Mouse (Mus musculus) small intestine, adult 2 months (tissue): Measurements from ENCODE around the gene Uchl1.

Experiments
- CTCF ChIP-seq: fragments of 200-500 bp; IDR thresholded peaks from 2 replicates; pipeline ENCODE4 v1.5.1; 2012; ENCODE audit warnings: low read depth, mild to moderate bottlenecking, control low read depth, inconsistent platforms, low read length, moderate library complexity, mixed read lengths; ENCODE audit not compliant: insufficient replicate concordance, insufficient read length; ENCODE audit errors: extremely low read depth
- POLR2A ChIP-seq: fragments of 200-500 bp; IDR thresholded peaks from 2 replicates; pipeline ENCODE4 v1.6.1; 2012; ENCODE audit warnings: low read depth, mild to moderate bottlenecking, control low read depth, inconsistent platforms, low read length, moderate library complexity

DNA sequence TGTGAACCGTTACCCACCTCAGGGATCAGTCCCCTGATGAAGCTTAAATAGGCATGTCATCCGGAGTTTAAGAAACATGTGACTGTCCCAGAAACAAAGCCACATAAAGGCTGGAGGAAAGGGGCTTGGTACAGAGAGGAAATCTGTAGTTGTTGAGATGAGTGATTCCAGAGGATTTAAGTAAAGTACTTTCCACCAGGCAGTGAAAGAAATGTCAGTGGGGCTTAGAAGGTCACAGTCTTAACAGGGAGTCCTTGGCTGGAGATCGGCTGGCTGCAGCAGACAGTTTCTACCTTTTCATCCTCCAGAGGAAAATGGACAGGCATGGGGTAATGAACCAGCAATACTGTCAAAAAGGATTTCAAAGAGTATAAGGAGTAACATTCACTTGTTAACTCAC, 42.5 kb downstream of the Uchl1 start:
- no peak for TF ChIP-seq CTCF
- no peak for TF ChIP-seq POLR2A
